Mouse (Mus musculus): ENCODE results near the gene Rps2. TPM values are rescaled to one million over a fixed set of nuclear protein-coding genes. Genes with fewer than 3 reads are reported as not detected.
A peak's percentile ranks its signal among the peaks of the same experiment; 100 is the strongest.

Gene Rps2
- polyA plus RNA-seq, 1 experiment = 1,298 TPM

DNA sequence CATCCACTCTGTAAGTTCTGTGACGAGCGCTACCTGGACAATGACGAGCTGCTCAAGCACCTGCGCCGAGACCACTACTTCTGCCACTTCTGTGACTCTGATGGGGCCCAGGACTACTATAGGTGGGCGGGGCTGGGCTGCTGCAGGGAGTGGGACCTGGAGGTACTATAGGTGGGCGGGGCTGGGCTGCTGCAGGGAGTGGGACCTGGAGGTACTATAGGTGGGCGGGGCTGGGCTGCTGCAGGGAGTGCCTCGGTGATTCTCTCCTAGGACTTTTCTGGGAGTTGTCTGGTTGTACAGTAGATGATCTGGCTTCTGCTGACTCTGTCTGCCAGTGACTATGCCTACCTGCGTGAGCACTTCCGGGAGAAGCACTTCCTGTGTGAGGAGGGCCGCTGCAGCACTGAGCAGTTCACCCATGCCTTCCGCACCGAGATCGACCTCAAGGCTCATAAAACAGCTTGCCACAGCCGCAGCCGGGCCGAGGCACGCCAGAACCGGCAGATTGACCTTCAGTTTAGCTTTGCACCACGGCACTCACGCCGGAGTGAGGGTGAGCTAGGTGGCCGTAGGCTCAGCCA lies 40.3 kb upstream of the Rps2 start:
- TF ChIP-seq POLR2A (IDR thresholded peaks at IDR 0.05; ENCODE audit: low read depth, low read length) (no peak), CTCF (IDR thresholded peaks at IDR 0.05; ENCODE audit: borderline replicate concordance, insufficient read depth, low read length) (no peak)
- Histone ChIP-seq H3K27ac (ENCODE audit: insufficient read depth, low read length) (no peak overlapping the region), H3K4me1 (ENCODE audit: control insufficient read depth, insufficient read depth, low read length) (no peaks in the 10 kb centered on the region), H3K4me3 (ENCODE audit: insufficient read depth, low read length) (no peak overlapping the region)

DNA sequence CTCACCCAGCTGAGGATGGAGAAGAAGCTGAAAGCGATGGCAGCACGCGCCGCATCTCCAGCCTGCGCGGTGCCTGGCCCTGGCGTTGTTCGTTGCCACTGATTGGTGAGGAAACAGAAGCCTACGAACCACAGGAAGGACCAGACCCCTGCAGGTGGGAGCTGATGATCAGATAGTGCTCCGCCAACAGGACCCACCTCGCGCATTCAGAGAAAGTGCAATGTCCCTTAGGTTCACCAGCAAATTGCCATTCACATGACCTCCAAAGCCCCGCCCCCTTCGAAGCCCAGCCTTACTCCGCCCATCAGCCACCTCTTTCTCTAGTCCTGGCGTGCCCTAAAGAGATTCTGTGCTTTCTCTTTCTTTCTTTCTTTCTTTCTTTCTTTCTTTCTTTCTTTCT lies 31.4 kb upstream of the Rps2 start:
- TF ChIP-seq CTCF (IDR thresholded peaks at IDR 0.05; ENCODE audit: borderline replicate concordance, insufficient read depth, low read length) (no peak), POLR2A (IDR thresholded peaks at IDR 0.05; ENCODE audit: low read depth, low read length) (no peak)
- H3K27ac ChIP-seq (ENCODE audit: insufficient read depth, low read length) = no peak overlapping the region
- no peak overlapping the region for H3K4me3 ChIP-seq (ENCODE audit: insufficient read depth, low read length)
- H3K4me1 ChIP-seq (ENCODE audit: control insufficient read depth, insufficient read depth, low read length) = no peaks in the 10 kb centered on the region

DNA sequence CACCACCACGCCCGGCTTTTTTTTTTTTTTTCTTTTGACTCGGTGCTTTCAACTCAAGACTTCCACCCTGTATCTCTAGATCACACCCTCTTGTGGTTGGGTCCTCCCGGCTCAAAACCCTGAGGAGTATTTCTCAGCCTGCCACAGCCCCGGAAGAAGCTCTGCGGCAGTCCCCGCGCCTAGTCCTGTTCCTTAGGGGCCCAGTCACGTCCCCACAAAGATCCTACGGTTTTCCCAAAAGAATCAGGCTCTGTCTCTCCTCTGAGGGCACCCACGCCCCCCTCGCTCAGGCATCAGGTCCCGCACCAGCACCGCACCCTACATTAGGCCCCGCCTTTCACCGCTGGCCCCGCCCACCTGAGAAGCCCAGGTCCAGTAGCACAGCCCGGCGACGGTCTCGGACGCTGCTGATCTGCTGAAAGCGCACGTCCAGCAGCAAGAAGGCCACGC lies 30.7 kb upstream of the Rps2 start:
- Histone ChIP-seq H3K27ac (ENCODE audit: insufficient read depth, low read length) (no peak overlapping the region), H3K4me3 (ENCODE audit: insufficient read depth, low read length) (peak overlapping the region; percentile 18), H3K4me1 (ENCODE audit: control insufficient read depth, insufficient read depth, low read length) (no peaks in the 10 kb centered on the region)
- TF ChIP-seq POLR2A (IDR thresholded peaks at IDR 0.05; ENCODE audit: low read depth, low read length) = no peak
- no peak for TF ChIP-seq CTCF (IDR thresholded peaks at IDR 0.05; ENCODE audit: borderline replicate concordance, insufficient read depth, low read length)

DNA sequence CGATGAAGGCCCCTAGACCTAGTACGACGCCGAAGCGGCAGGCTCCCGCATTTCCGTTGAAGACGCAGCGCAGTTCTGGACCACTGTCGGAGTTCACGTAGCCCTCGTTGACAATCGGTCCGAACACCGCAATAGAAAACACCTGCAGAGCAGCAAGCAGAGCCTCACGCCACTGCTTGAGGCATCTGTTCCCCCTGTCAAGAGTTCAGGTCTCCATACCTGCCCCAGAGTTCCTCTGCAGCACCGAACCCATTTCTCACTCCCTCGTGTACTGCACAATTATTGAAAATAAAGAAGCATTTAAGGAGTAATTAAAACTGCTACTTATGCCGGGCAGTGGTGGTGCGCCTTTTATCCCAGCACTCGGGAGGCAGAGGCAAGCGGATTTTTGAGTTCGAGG lies 30.3 kb upstream of the Rps2 start:
- no peaks in the 10 kb centered on the region for H3K4me1 ChIP-seq (ENCODE audit: control insufficient read depth, insufficient read depth, low read length)
- H3K27ac ChIP-seq (ENCODE audit: insufficient read depth, low read length) = no peak overlapping the region
- peak overlapping the region; percentile 18; the same call in 1 of the 2 replicates for H3K4me3 ChIP-seq (ENCODE audit: insufficient read depth, low read length)
- TF ChIP-seq POLR2A (IDR thresholded peaks at IDR 0.05; ENCODE audit: low read depth, low read length) (no peak), CTCF (IDR thresholded peaks at IDR 0.05; ENCODE audit: borderline replicate concordance, insufficient read depth, low read length) (no peak)

DNA sequence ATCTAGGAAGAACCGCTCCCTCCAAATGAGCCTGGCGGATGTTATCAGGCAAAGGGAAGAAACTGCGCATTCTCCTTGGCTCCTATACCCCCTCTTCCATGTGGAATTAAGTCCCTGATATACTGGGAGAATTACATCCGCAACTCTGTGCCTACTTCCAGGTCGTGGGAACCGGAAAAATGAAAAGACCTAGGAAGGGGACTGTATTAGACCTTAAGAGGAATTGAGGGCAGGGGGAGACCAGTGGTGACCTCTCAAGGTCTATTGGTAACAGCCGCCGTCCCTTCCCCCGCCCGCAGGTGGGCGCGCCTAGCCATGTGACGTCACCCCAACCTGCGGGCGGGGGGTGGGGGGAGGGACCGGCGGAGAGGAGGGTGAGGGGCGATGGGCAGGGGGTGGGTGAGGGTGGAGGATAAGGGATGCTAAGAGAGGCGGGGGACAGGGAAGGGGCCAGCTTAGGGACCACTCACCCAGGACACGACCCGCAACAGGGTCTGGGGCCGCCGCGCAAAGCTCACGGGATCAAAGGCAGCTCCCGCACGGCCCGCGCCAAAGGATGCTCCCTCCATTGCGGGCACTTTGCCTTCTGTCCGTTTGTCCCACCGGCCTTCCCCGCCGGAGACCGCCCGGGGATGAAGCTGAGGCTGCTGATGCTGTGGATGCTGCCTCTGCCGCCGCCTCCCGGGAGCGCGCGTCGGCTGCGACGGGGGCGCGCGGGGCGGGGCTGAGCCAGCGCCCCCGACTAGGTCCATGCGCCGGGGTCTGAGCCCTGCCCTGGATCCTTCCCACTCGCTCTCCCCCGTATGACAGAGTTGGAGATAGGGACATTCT lies 28.4 kb upstream of the Rps2 start, which contains the start of gene Syngr3:
Gene Syngr3, minus strand, starts transcription at position 705 of the 831 bp plus-strand sequence.
- H3K27ac ChIP-seq (ENCODE audit: insufficient read depth, low read length) = no peak within 1 kb of the TSS
- no peaks in the 10 kb centered on the region for H3K4me1 ChIP-seq (ENCODE audit: control insufficient read depth, insufficient read depth, low read length)
- peak within 1 kb of the TSS; percentile 46 for H3K4me3 ChIP-seq (ENCODE audit: insufficient read depth, low read length)
- TF ChIP-seq CTCF (IDR thresholded peaks at IDR 0.05; ENCODE audit: borderline replicate concordance, insufficient read depth, low read length) (no peak), POLR2A (IDR thresholded peaks at IDR 0.05; ENCODE audit: low read depth, low read length) (no peak)

DNA sequence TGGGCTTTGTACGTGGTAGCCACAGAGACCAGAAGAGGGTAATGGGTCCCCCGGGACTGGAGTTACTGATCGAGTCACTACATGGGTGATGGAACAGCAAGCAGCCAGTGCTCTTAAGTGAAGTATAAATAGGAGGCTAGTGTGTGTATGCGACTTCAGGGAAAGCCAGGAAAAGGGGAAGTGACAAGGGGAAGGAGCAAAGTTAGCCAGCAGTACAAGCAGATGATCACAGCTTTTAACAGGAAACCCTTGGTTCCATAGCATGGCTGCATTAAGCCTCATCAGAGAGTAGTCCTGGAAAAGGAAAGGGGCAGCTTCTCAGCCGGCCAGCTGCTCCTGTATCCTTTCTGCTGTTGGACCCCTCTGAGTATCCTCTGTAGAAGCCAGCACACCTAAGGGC lies 25.5 kb upstream of the Rps2 start:
- TF ChIP-seq CTCF (IDR thresholded peaks at IDR 0.05; ENCODE audit: borderline replicate concordance, insufficient read depth, low read length) (no peak), POLR2A (IDR thresholded peaks at IDR 0.05; ENCODE audit: low read depth, low read length) (0 out of 2 replicates have a peak, but pooled peaks have one; percentile 11)
- H3K4me1 ChIP-seq (ENCODE audit: control insufficient read depth, insufficient read depth, low read length) = no peaks in the 10 kb centered on the region
- H3K4me3 ChIP-seq (ENCODE audit: insufficient read depth, low read length) = no peak overlapping the region
- no peak overlapping the region for H3K27ac ChIP-seq (ENCODE audit: insufficient read depth, low read length)

DNA sequence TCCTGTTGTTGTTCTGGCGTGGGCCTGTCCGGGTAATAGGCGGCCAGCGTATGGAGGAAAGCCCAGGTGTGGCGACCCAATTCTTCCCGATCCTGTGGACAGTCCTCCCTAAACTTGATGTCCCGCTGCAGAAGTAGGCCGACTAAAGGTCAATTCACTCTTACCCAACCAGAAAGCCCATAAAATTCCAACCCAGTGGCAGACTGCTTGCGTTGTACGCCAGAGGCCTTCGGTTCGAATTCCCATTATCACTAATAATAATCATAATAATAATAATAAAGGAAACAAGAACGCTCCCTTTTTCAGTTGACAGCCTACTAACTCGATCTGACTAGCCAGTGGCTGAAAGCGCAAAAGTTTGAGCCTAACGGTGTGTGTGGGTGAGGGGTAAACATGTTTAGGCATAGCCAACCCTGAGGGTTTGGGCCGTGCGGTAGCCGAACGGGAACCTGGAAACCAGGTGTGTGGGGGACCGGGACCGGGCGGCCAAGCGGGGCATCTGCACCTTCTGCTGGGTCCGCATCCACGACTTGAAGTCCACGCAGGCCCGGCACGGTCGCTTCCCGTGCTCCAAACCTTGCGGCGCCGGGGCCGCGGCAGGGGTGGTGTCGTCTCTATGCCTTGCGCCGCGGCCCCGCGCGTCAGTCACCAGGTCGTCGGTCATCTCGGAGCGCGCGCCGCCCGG lies 22.4 kb upstream of the Rps2 start:
- Histone ChIP-seq H3K4me1 (ENCODE audit: control insufficient read depth, insufficient read depth, low read length) (no peaks in the 10 kb centered on the region), H3K4me3 (ENCODE audit: insufficient read depth, low read length) (peak overlapping the region; percentile 87), H3K27ac (ENCODE audit: insufficient read depth, low read length) (peak overlapping the region; percentile 70)
- TF ChIP-seq POLR2A (IDR thresholded peaks at IDR 0.05; ENCODE audit: low read depth, low read length) = no peak
- TF ChIP-seq CTCF (IDR thresholded peaks at IDR 0.05; ENCODE audit: borderline replicate concordance, insufficient read depth, low read length) = no peak

DNA sequence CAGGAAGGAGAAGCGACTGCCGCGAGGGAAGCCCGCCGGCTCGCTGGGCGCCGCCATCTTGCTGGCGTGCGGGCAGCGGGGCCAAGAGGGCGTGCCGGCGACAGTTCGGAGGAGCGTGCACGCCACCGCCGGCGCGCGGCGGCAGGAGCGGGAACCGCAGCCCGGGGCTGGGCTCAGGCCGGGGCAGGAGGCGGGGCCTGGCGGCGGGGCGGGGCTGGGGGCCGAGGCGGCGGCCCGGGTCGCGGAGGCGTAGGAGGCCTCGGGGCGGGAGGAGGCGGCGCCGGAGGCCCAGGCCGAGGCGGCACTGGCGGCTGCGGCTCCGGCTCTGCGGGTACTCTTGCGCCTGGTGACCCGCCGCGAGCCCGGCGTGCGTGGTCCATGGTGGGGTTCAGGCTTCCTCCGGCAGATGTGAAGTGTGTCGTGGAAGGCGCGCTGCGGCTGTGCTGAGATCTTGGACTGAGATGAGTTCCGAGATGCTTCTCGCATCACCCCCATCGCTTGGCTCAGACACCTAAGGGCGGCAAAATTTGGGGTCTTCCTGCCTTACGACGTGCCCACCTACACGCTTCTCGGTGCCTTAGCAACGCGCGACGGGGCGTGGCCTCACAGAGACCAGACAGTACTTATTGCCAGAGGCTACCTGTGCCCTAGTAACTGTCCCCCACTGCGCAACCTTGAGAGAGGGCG lies 21.8 kb upstream of the Rps2 start, which contains the start of the genes Gfer and Noxo1:
Gene Gfer, minus strand, starts transcription at position 146 of the 687 bp plus-strand sequence.
Gene Noxo1, plus strand, starts transcription at position 224 of the 687 bp plus-strand sequence.
- peak within 1 kb of the TSS; percentile 70 for H3K27ac ChIP-seq (ENCODE audit: insufficient read depth, low read length)
- no peaks in the 10 kb centered on the region for H3K4me1 ChIP-seq (ENCODE audit: control insufficient read depth, insufficient read depth, low read length)
- TF ChIP-seq POLR2A (IDR thresholded peaks at IDR 0.05; ENCODE audit: low read depth, low read length) (peak; percentile 61), CTCF (IDR thresholded peaks at IDR 0.05; ENCODE audit: borderline replicate concordance, insufficient read depth, low read length) (no peak)
- peak within 1 kb of the TSS; percentile 87 for H3K4me3 ChIP-seq (ENCODE audit: insufficient read depth, low read length)

DNA sequence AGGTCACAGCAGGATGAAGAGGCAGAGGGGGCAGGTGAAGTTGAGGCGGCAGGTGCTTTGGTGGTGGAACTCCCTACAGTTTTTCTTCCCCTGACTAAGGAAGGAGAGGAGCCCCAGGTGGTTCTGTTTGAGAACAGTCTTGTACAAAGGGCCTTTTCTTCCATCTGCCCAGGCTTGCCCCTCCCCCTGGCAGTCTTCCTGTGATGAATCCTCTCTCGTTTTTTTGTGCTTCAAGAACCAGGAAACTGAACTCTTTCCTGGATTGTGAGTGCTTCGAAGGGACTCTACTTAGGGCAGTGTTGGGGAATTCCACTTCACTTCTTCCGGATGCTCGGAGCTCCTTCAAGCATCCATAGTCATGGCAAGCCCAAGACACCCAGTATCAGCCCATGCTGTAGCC lies 19.9 kb upstream of the Rps2 start:
- Histone ChIP-seq H3K4me1 (ENCODE audit: control insufficient read depth, insufficient read depth, low read length) (no peaks in the 10 kb centered on the region), H3K4me3 (ENCODE audit: insufficient read depth, low read length) (no peak overlapping the region), H3K27ac (ENCODE audit: insufficient read depth, low read length) (no peak overlapping the region)
- TF ChIP-seq POLR2A (IDR thresholded peaks at IDR 0.05; ENCODE audit: low read depth, low read length) (no peak), CTCF (IDR thresholded peaks at IDR 0.05; ENCODE audit: borderline replicate concordance, insufficient read depth, low read length) (no peak)

Measured in embryonic fibroblast, embryonic 13.5 days (primary cell).